Mouse (Mus musculus): ENCODE data around the gene Gm26566. TPM values are rescaled to one million over a fixed set of nuclear protein-coding genes. Genes with fewer than 3 reads are reported as not detected.

Gene Gm26566
- 0.11 and 0.25 TPM in 2 replicates for polyA plus RNA-seq (2012; rRNA removed)

DNA sequence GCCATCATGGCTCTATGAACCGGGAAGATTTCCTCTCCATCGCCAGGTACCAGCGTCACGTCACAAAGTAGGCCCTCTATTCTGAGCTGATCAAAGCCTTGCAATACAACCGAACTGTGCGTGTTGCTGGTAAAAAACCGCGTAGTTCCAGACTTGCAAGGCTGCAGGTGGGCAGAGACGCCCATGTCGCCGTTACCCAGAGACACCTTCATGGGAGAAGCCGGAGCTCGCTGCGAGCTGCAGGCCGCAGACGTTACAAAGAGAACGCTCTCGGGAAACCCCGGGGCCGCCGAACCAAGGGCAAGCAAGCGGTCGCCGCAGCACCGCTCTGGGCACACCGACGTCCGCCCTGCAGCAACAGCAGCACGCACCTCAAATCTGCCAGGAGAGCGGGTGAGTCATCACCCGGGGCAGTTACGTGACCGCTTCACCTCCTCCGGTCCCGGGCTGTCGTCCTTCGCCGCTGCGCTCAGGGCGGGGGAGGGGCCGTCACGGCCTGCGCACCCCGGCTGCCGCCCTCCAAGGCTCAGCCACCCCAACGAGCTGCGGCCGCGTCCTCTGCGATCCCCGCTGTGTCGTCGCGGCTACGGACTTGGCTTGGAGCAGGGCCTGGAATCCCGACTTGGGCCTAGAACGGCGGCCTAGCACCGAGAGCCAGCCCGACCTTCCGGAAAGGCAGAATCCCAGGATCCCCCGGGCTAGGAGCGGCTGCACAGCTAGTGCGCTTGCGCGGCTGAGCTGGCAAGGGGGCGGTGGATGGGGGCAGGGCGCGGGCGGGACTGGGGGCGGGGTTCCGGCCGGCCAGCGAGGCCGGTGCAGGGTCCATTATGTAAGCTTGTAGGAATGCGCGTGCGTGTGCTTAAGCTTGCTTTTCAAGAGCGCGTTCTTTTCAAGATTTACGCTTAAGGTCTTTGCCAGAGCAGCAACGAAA is at the start of gene Gm26566, which contains the start of gene Klhl9:
Gm26566 (plus strand) TSS at position 15 of the 931 bp plus-strand sequence.
Klhl9 (minus strand) TSS at position 675 of the 931 bp plus-strand sequence.

DNA sequence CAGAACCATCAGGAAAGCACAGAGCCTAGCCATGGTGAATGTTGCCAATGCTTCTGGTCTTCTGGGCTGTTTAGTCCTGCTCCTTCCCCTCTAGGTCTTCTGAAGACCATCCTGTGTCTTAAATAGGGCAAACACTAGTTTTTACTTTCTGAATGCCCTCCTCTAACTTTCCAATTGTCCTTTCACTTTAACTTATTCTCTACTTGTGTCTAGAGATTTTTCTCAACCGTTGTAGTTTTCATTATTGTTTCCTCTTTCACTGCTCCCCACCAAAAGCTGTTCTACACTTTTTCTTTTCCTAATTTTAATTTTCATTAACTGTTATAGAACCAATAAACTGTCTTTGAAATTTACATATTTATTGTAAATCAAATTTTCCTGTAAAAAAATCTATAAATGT is 44.8 kb upstream of the Gm26566 start, which contains the start of gene Ifna16:
Ifna16 (minus strand) TSS at position 101 of the 400 bp plus-strand sequence.

DNA sequence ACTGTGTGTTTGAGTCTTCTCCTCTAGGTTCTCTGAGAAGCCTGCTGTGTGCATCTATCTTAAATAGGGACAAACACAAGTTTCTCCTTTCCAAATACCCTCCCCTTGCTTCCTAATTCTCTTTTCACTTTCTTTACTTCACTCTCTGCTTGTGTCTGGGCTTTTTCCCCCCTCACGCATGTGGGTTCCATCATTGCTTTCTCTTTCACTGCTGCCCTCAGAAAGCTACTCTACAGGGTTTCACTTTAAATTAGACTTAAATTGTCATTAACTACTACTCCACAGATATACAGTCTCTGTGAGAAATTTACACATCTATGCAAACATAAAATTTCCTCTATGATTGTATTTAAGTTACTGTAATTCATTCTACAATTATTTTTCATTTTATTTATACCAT is 37.8 kb upstream of the Gm26566 start, which contains the start of gene Ifna2:
Ifna2 (minus strand) TSS at position 101 of the 400 bp plus-strand sequence.

DNA sequence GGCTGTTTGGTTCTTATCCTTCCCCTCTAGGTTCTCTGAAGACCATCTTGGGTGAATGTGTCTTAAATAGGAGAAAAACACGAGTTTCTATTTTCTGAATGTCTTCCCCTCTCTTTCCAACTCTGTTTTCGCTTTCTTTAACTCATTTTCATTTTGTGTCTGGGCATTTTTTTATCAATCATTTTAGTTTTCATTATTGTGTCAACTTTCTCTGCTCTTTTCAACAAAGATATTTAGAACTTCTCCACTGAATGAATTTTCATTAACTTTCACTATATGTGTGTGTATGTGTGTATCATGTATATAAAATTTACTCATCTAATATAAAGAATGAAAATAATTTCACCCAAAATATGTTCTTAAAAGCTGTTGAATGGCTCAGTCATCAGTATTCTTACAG is 30.3 kb upstream of the Gm26566 start, which contains the start of gene Ifnab:
Ifnab (minus strand) TSS at position 101 of the 400 bp plus-strand sequence.

DNA sequence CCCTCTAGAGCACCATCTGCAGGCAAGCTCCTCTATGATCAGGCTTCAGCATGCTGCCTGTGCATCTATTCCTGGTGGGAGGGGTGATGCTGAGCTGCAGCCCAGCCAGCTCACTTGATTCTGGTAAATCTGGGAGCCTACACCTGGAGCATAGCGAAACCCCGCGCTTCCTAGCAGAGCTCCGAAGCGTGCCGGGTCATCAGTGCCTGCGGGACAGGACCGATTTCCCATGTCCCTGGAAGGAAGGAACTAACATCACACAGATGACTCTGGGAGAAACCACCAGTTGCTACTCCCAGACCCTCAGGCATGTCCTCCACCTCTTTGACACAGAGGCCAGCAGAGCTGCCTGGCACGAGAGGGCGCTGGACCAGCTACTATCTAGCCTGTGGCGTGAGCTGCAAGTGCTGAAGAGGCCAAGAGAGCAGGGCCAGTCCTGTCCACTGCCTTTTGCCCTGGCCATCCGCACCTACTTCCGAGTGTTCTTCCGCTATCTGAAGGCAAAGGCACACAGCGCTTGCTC is 33.3 kb downstream of the Gm26566 start, which contains the start of gene Gm13271:
Gm13271 (plus strand) TSS at position 51 of the 523 bp plus-strand sequence.

DNA sequence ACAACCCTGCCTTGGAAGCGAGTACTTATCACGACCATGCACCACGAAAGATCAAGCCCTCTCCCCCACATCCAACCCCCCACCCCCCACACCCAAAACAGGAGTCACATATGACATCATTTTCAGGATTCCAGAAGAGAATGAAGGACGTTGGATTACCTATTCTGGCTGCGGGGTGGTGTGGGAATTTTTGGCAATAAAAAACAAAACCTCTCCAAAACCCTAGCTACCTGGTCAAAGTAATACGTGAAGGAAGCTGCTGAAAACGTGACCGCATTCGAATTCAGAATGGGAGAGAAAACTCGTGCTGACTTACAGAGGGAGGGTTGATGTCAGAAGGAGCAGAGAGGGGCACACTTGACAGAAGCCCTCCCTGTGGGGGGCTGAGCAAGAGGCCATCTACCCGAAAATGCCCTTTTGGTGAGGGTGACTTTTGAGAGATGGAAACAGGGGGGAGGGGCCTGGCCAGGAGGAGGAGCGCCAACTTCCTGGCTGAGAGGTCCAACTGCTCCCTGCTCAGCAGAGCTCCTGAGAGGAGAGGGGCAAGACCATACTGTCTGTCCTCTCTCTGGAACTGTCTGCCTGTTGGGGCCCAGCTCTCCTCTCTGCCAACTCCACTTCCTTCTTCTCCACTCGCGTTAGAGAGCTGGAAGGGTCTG is 38.1 kb downstream of the Gm26566 start, which contains the start of gene Gm13283:
Gm13283 (plus strand) TSS at position 510 of the 659 bp plus-strand sequence.

Other genes with a start within 250 kb of the Gm26566 start
- not detected in 2 replicates for gene Ifnb1, start 199.0 kb upstream of the Gm26566 start, polyA plus RNA-seq (2012; rRNA removed)
- gene Ifna15, start 163.6 kb upstream of the Gm26566 start, polyA plus RNA-seq (2012; rRNA removed), result not detected in 2 replicates
- not detected in 2 replicates for gene Ifna14, start 150.0 kb upstream of the Gm26566 start, polyA plus RNA-seq (2012; rRNA removed)
- gene Ifna9, start 129.4 kb upstream of the Gm26566 start, polyA plus RNA-seq (2012; rRNA removed), result not detected in 2 replicates
- not detected in 2 replicates for gene Ifna12, start 118.4 kb upstream of the Gm26566 start, polyA plus RNA-seq (2012; rRNA removed)
- gene C87499, start 87.4 kb upstream of the Gm26566 start, polyA plus RNA-seq (2012; rRNA removed), result not detected in 2 replicates
- gene Ifna13, start 77.3 kb upstream of the Gm26566 start, polyA plus RNA-seq (2012; rRNA removed), result not detected in 2 replicates
- gene Ifna16, start 44.9 kb upstream of the Gm26566 start, polyA plus RNA-seq (2012; rRNA removed), result not detected in 2 replicates
- gene Ifna2, start 37.9 kb upstream of the Gm26566 start, polyA plus RNA-seq (2012; rRNA removed), result not detected in 2 replicates
- 0.06 TPM in 2 replicates for gene Ifnab, start 30.4 kb upstream of the Gm26566 start, polyA plus RNA-seq (2012; rRNA removed)
- gene Klhl9, start 660 bp downstream of the Gm26566 start, polyA plus RNA-seq (2012; rRNA removed), result 46.1 and 65.0 TPM in 2 replicates
- gene Gm13271, start 33.1 kb downstream of the Gm26566 start, polyA plus RNA-seq (2012; rRNA removed), result not detected in 2 replicates
- gene Gm13283, start 38.3 kb downstream of the Gm26566 start, polyA plus RNA-seq (2012; rRNA removed), result 0.05 and 0.10 TPM in 2 replicates
- gene Gm13290, start 52.0 kb downstream of the Gm26566 start, polyA plus RNA-seq (2012; rRNA removed), result not detected in 2 replicates
- gene Gm13289, start 55.1 kb downstream of the Gm26566 start, polyA plus RNA-seq (2012; rRNA removed), result not detected in 2 replicates
- gene Gm13272, start 58.0 kb downstream of the Gm26566 start, polyA plus RNA-seq (2012; rRNA removed), result not detected in 2 replicates
- gene Ifnz, start 60.3 kb downstream of the Gm26566 start, polyA plus RNA-seq (2012; rRNA removed), result 0.05 and 0.10 TPM in 2 replicates
- gene Gm13276, start 63.9 kb downstream of the Gm26566 start, polyA plus RNA-seq (2012; rRNA removed), result not detected in 2 replicates
- gene Gm13277, start 66.8 kb downstream of the Gm26566 start, polyA plus RNA-seq (2012; rRNA removed), result not detected in 2 replicates
- not detected in 2 replicates for gene Gm13278, start 69.7 kb downstream of the Gm26566 start, polyA plus RNA-seq (2012; rRNA removed)
- 0.12 TPM in 1 of 2 replicates, not detected in the other for gene Gm13275, start 72.7 kb downstream of the Gm26566 start, polyA plus RNA-seq (2012; rRNA removed)
- not detected in 2 replicates for gene Gm13279, start 75.6 kb downstream of the Gm26566 start, polyA plus RNA-seq (2012; rRNA removed)
- not detected in 2 replicates for gene Gm13285, start 77.9 kb downstream of the Gm26566 start, polyA plus RNA-seq (2012; rRNA removed)
- 0.12 TPM in 1 of 2 replicates, not detected in the other for gene Gm13287, start 81.4 kb downstream of the Gm26566 start, polyA plus RNA-seq (2012; rRNA removed)
- 0.01 and 0.02 TPM in 2 replicates for gene Gm13288, start 83.7 kb downstream of the Gm26566 start, polyA plus RNA-seq (2012; rRNA removed)
- not detected in 2 replicates for gene Ifna7, start 94.4 kb downstream of the Gm26566 start, polyA plus RNA-seq (2012; rRNA removed)
- not detected in 2 replicates for gene Ifna11, start 98.2 kb downstream of the Gm26566 start, polyA plus RNA-seq (2012; rRNA removed)
- gene Ifna6, start 105.6 kb downstream of the Gm26566 start, polyA plus RNA-seq (2012; rRNA removed), result not detected in 2 replicates
- gene Ifna5, start 113.7 kb downstream of the Gm26566 start, polyA plus RNA-seq (2012; rRNA removed), result not detected in 2 replicates
- gene Ifna4, start 120.1 kb downstream of the Gm26566 start, polyA plus RNA-seq (2012; rRNA removed), result not detected in 2 replicates
- not detected in 2 replicates for gene Ifna1, start 128.3 kb downstream of the Gm26566 start, polyA plus RNA-seq (2012; rRNA removed)
- not detected in 2 replicates for gene Ifne, start 158.4 kb downstream of the Gm26566 start, polyA plus RNA-seq (2012; rRNA removed)